Mouse (Mus musculus): ENCODE measurements around the gene Pgap1. TPM values are rescaled to one million over a fixed set of nuclear protein-coding genes. Genes with fewer than 3 reads are reported as not detected.

Gene Pgap1
- polyA plus RNA-seq, 1 experiment from 2014 or later, result 13.2 TPM

- Histone ChIP-seq H3K4me1 (ENCODE audit: control insufficient read depth, insufficient read depth, low read length) (no peaks in the 10 kb centered on the region), H3K27me3 (ENCODE audit: control insufficient read depth, insufficient read depth, low read length) (no peaks in the 10 kb centered on the region), H3K36me3 (ENCODE audit: control insufficient read depth, insufficient read depth, low read length) (peaks cover 10% of the 10 kb centered on the region; the same call in 1 of the 2 replicates), H3K9me3 (replicated peaks; ENCODE audit: control insufficient read depth, low read length) (no peaks in the 10 kb centered on the region), H3K4me2 (ENCODE audit: low read depth, low read length) (no peak overlapping the region), H3K9ac (ENCODE audit: low read length) (no peak overlapping the region), H3K27ac (ENCODE audit: low read length) (no peak overlapping the region), H3K4me3 (replicated peaks; ENCODE audit: low read length) (no peak overlapping the region)
- WGBS, result 90% methylated on average over 9 of the region's 9 CpGs
- no peak for ATAC-seq (ENCODE audit: insufficient read depth, low FRiP score)
Measured at GRCm38 (mm10) chr1:54545200-54545599, 12.3 kb downstream of the Pgap1 start.

GRCm38 (mm10) chr1:54542920-54543319 is 14.6 kb downstream of the Pgap1 start:
- H3K27ac ChIP-seq (ENCODE audit: low read length), result no peak overlapping the region
- no peak for ATAC-seq (ENCODE audit: insufficient read depth, low FRiP score)
- WGBS, result 85% methylated on average over 2 of the region's 2 CpGs
- no peaks in the 10 kb centered on the region for H3K4me1 ChIP-seq (ENCODE audit: control insufficient read depth, insufficient read depth, low read length)
- no peaks in the 10 kb centered on the region for H3K9me3 ChIP-seq (replicated peaks; ENCODE audit: control insufficient read depth, low read length)
- peaks cover 10% of the 10 kb centered on the region; the same call in 1 of the 2 replicates for H3K36me3 ChIP-seq (ENCODE audit: control insufficient read depth, insufficient read depth, low read length)
- no peak overlapping the region for H3K4me2 ChIP-seq (ENCODE audit: low read depth, low read length)
- H3K4me3 ChIP-seq (replicated peaks; ENCODE audit: low read length), result no peak overlapping the region
- H3K9ac ChIP-seq (ENCODE audit: low read length), result no peak overlapping the region
- no peaks in the 10 kb centered on the region for H3K27me3 ChIP-seq (ENCODE audit: control insufficient read depth, insufficient read depth, low read length)

DNA sequence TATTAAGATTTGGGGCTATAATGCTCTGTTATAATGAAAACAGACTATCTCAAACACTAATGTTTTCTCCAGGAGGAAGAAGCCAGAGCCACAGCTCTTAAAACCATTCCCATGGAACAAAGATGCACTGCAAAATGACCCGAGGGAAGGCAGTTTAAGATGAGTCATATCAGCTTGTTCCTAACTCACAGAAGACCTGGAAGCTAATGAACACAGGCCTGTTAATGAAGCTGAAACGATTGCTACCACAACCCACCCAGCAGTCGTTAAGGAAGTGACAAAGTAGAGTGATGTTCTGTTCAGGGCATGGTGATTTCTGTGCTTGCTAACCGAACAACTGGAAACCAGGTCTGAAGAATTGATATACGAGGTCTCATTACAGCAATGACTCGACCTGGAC is 26.3 kb downstream of the Pgap1 start:
- H3K4me2 ChIP-seq (ENCODE audit: low read depth, low read length), result no peak overlapping the region
- no peak overlapping the region for H3K9ac ChIP-seq (ENCODE audit: low read length)
- no peaks in the 10 kb centered on the region for H3K9me3 ChIP-seq (replicated peaks; ENCODE audit: control insufficient read depth, low read length)
- no peak overlapping the region for H3K4me3 ChIP-seq (replicated peaks; ENCODE audit: low read length)
- H3K4me1 ChIP-seq (ENCODE audit: control insufficient read depth, insufficient read depth, low read length), result no peaks in the 10 kb centered on the region
- ATAC-seq (ENCODE audit: insufficient read depth, low FRiP score), result no peak
- no peaks in the 10 kb centered on the region for H3K36me3 ChIP-seq (ENCODE audit: control insufficient read depth, insufficient read depth, low read length)
- WGBS, result 71% methylated on average over 6 of the region's 6 CpGs
- H3K27me3 ChIP-seq (ENCODE audit: control insufficient read depth, insufficient read depth, low read length), result no peaks in the 10 kb centered on the region
- H3K27ac ChIP-seq (ENCODE audit: low read length), result no peak overlapping the region

- no peak for ATAC-seq (ENCODE audit: insufficient read depth, low FRiP score)
- no peaks in the 10 kb centered on the region for H3K9me3 ChIP-seq (replicated peaks; ENCODE audit: control insufficient read depth, low read length)
- no peak overlapping the region for H3K9ac ChIP-seq (ENCODE audit: low read length)
- H3K36me3 ChIP-seq (ENCODE audit: control insufficient read depth, insufficient read depth, low read length), result no peaks in the 10 kb centered on the region; the same call in 1 of the 2 replicates
- no peak overlapping the region for H3K4me3 ChIP-seq (replicated peaks; ENCODE audit: low read length)
- H3K4me1 ChIP-seq (ENCODE audit: control insufficient read depth, insufficient read depth, low read length), result no peaks in the 10 kb centered on the region
- H3K27me3 ChIP-seq (ENCODE audit: control insufficient read depth, insufficient read depth, low read length), result no peaks in the 10 kb centered on the region
- WGBS, result 85% methylated on average over 2 of the region's 2 CpGs
- H3K4me2 ChIP-seq (ENCODE audit: low read depth, low read length), result no peak overlapping the region
- no peak overlapping the region for H3K27ac ChIP-seq (ENCODE audit: low read length)
Measured at GRCm38 (mm10) chr1:54523717-54524116, 33.8 kb downstream of the Pgap1 start.

GRCm38 (mm10) chr1:54520062-54520577 is 37.4 kb downstream of the Pgap1 start:
- H3K27ac ChIP-seq (ENCODE audit: low read length), result no peak overlapping the region
- ATAC-seq (ENCODE audit: insufficient read depth, low FRiP score), result no peak
- no peaks in the 10 kb centered on the region for H3K9me3 ChIP-seq (replicated peaks; ENCODE audit: control insufficient read depth, low read length)
- no peak overlapping the region for H3K9ac ChIP-seq (ENCODE audit: low read length)
- H3K36me3 ChIP-seq (ENCODE audit: control insufficient read depth, insufficient read depth, low read length), result no peaks in the 10 kb centered on the region; the same call in 1 of the 2 replicates
- no peak overlapping the region for H3K4me2 ChIP-seq (ENCODE audit: low read depth, low read length)
- no peaks in the 10 kb centered on the region for H3K4me1 ChIP-seq (ENCODE audit: control insufficient read depth, insufficient read depth, low read length)
- H3K4me3 ChIP-seq (replicated peaks; ENCODE audit: low read length), result no peak overlapping the region
- 88% methylated on average over 5 of the region's 5 CpGs for WGBS
- H3K27me3 ChIP-seq (ENCODE audit: control insufficient read depth, insufficient read depth, low read length), result no peaks in the 10 kb centered on the region

GRCm38 (mm10) chr1:54513836-54514235 is 43.6 kb downstream of the Pgap1 start:
- no peak overlapping the region for H3K9ac ChIP-seq (ENCODE audit: low read length)
- H3K27ac ChIP-seq (ENCODE audit: low read length), result no peak overlapping the region
- no peak overlapping the region for H3K4me2 ChIP-seq (ENCODE audit: low read depth, low read length)
- H3K4me1 ChIP-seq (ENCODE audit: control insufficient read depth, insufficient read depth, low read length), result no peaks in the 10 kb centered on the region
- H3K36me3 ChIP-seq (ENCODE audit: control insufficient read depth, insufficient read depth, low read length), result no peaks in the 10 kb centered on the region; the same call in 1 of the 2 replicates
- WGBS, result 81% methylated on average over 1 of the region's 1 CpGs
- no peaks in the 10 kb centered on the region for H3K27me3 ChIP-seq (ENCODE audit: control insufficient read depth, insufficient read depth, low read length)
- H3K9me3 ChIP-seq (replicated peaks; ENCODE audit: control insufficient read depth, low read length), result no peaks in the 10 kb centered on the region
- H3K4me3 ChIP-seq (replicated peaks; ENCODE audit: low read length), result no peak overlapping the region
- no peak for ATAC-seq (ENCODE audit: insufficient read depth, low FRiP score)

GRCm38 (mm10) chr1:54498496-54498895 is 59.0 kb downstream of the Pgap1 start:
- Histone ChIP-seq H3K27ac (ENCODE audit: low read length) (no peak overlapping the region), H3K4me2 (ENCODE audit: low read depth, low read length) (no peak overlapping the region), H3K9ac (ENCODE audit: low read length) (no peak overlapping the region), H3K9me3 (replicated peaks; ENCODE audit: control insufficient read depth, low read length) (no peaks in the 10 kb centered on the region), H3K4me3 (replicated peaks; ENCODE audit: low read length) (no peak overlapping the region), H3K36me3 (ENCODE audit: control insufficient read depth, insufficient read depth, low read length) (0 out of 2 replicates have a peak, but pooled peaks cover 2% of the 10 kb centered on the region), H3K4me1 (ENCODE audit: control insufficient read depth, insufficient read depth, low read length) (no peaks in the 10 kb centered on the region), H3K27me3 (ENCODE audit: control insufficient read depth, insufficient read depth, low read length) (no peaks in the 10 kb centered on the region)
- 87% methylated on average over 2 of the region's 2 CpGs for WGBS
- no peak for ATAC-seq (ENCODE audit: insufficient read depth, low FRiP score)

GRCm38 (mm10) chr1:54496254-54496653 is 61.2 kb downstream of the Pgap1 start:
- Histone ChIP-seq H3K4me1 (ENCODE audit: control insufficient read depth, insufficient read depth, low read length) (no peaks in the 10 kb centered on the region), H3K27ac (ENCODE audit: low read length) (no peak overlapping the region), H3K4me3 (replicated peaks; ENCODE audit: low read length) (no peak overlapping the region), H3K9ac (ENCODE audit: low read length) (no peak overlapping the region), H3K27me3 (ENCODE audit: control insufficient read depth, insufficient read depth, low read length) (no peaks in the 10 kb centered on the region), H3K36me3 (ENCODE audit: control insufficient read depth, insufficient read depth, low read length) (0 out of 2 replicates have a peak, but pooled peaks cover 3% of the 10 kb centered on the region), H3K9me3 (replicated peaks; ENCODE audit: control insufficient read depth, low read length) (no peaks in the 10 kb centered on the region), H3K4me2 (ENCODE audit: low read depth, low read length) (no peak overlapping the region)
- no peak for ATAC-seq (ENCODE audit: insufficient read depth, low FRiP score)
- 55% methylated on average over 1 of the region's 1 CpGs for WGBS

DNA sequence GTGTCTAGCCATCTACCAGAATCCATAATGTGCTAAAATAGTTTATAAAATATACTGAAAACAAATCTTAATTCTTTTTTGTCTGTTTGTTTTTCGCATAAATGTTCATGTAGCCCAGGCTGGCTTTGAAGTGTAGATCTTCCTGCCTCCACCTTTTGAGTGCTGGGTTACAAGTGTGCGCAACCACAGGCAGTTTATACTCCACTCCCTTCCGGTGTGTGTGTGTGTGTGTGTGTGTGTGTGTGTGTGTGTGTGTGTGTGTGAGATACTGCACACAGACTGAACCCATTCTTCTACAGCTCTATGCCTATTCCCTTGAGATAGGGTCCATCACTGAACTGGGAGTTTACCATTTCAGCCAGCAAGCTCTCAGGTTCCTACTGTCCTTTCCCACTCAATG is 64.0 kb downstream of the Pgap1 start:
- WGBS, result 92% methylated on average over 3 of the region's 3 CpGs
- peaks cover 3% of the 10 kb centered on the region; the same call in 1 of the 2 replicates for H3K36me3 ChIP-seq (ENCODE audit: control insufficient read depth, insufficient read depth, low read length)
- H3K27me3 ChIP-seq (ENCODE audit: control insufficient read depth, insufficient read depth, low read length), result no peaks in the 10 kb centered on the region
- H3K4me2 ChIP-seq (ENCODE audit: low read depth, low read length), result no peak overlapping the region
- no peak overlapping the region for H3K27ac ChIP-seq (ENCODE audit: low read length)
- H3K4me1 ChIP-seq (ENCODE audit: control insufficient read depth, insufficient read depth, low read length), result no peaks in the 10 kb centered on the region
- no peaks in the 10 kb centered on the region for H3K9me3 ChIP-seq (replicated peaks; ENCODE audit: control insufficient read depth, low read length)
- no peak for ATAC-seq (ENCODE audit: insufficient read depth, low FRiP score)
- H3K4me3 ChIP-seq (replicated peaks; ENCODE audit: low read length), result no peak overlapping the region
- no peak overlapping the region for H3K9ac ChIP-seq (ENCODE audit: low read length)

Data from stomach, embryonic 16.5 days (tissue).